Mouse (Mus musculus) midbrain, embryonic 10.5 days (tissue): ENCODE results near the gene Brd1. TPM values are rescaled to one million over a fixed set of nuclear protein-coding genes. Genes with fewer than 3 reads are reported as not detected.

Experiments
- DNase-seq: peaks from one replicate; pipeline ENCODE4 v3.0.0-alpha.2; 2017; ENCODE audit warnings: low spot score
- H3K27ac ChIP-seq: fragments of 300-500 bp; sonication (generic); replicated peaks from 2 replicates; pipeline ENCODE4 v1.5.1; 2016; ENCODE audit warnings: mild to moderate bottlenecking
- H3K27me3 ChIP-seq: fragments of 300-500 bp; sonication (generic); 2 replicates; pipeline ENCODE4 v1.6.1; 2016; ENCODE audit warnings: low read depth, mild to moderate bottlenecking; ENCODE audit not compliant: poor library complexity, severe bottlenecking
- H3K36me3 ChIP-seq: fragments of 300-500 bp; sonication (generic); 2 replicates; pipeline ENCODE4 v1.6.1; 2016; ENCODE audit warnings: mild to moderate bottlenecking, moderate library complexity
- H3K4me1 ChIP-seq: fragments of 300-500 bp; sonication (generic); 2 replicates; pipeline ENCODE4 v1.6.1; 2016
- H3K4me3 ChIP-seq: fragments of 300-500 bp; sonication (generic); 2 replicates; pipeline ENCODE4 v1.5.1; 2016; ENCODE audit warnings: mild to moderate bottlenecking, moderate library complexity
- H3K9me3 ChIP-seq: fragments of 300-500 bp; sonication (generic); replicated peaks from 2 replicates; pipeline ENCODE4 v1.6.1; 2016; ENCODE audit warnings: mild to moderate bottlenecking
- WGBS: fragments of 180-500 bp; shearing (Covaris S2); methylation state at CpG from one replicate; pipeline ENCODE4 v1.1.7; 2016; 5-methylcytosine and 5-hydroxymethylcytosine counted together
- polyA plus RNA-seq: library from polyadenylated mRNA; unstranded; fragments of >200 nt; fragmentation: Nextera tagmentation; extraction: Ambion mirVana; gene quantifications from 2 replicates; pipeline ENCODE4 v1.2.1, GENCODE M21; 2016

Gene Brd1
- polyA plus RNA-seq, 1 experiment from 2014 or later: 19.6 TPM

GRCm38 (mm10) chr15:88699508-88699907, 34.5 kb downstream of the Brd1 start:
- H3K36me3 ChIP-seq: peaks cover 100% of the 10 kb centered on the region
- H3K4me3 ChIP-seq: no peak overlapping the region
- DNase-seq: no peak
- H3K27me3 ChIP-seq: no peaks in the 10 kb centered on the region
- no peaks in the 10 kb centered on the region for H3K9me3 ChIP-seq
- WGBS: 92% methylated on average over 5 of the region's 5 CpGs
- H3K27ac ChIP-seq: no peak overlapping the region
- H3K4me1 ChIP-seq: no peaks in the 10 kb centered on the region

- H3K9me3 ChIP-seq: no peaks in the 10 kb centered on the region
- no peaks in the 10 kb centered on the region for H3K4me1 ChIP-seq
- DNase-seq: no peak
- H3K27ac ChIP-seq: no peak overlapping the region
- WGBS: 95% methylated on average over 5 of the region's 5 CpGs
- H3K4me3 ChIP-seq: no peak overlapping the region
- no peaks in the 10 kb centered on the region for H3K27me3 ChIP-seq
- H3K36me3 ChIP-seq: peaks cover 100% of the 10 kb centered on the region
These were observed 36.4 kb downstream of the Brd1 start for GRCm38 (mm10) chr15:88697586-88697985.

GRCm38 (mm10) chr15:88696055-88696454, 38.0 kb downstream of the Brd1 start:
- DNase-seq: no peak
- 95% methylated on average over 7 of the region's 7 CpGs for WGBS
- H3K9me3 ChIP-seq: no peaks in the 10 kb centered on the region
- no peaks in the 10 kb centered on the region for H3K4me1 ChIP-seq
- no peak overlapping the region for H3K27ac ChIP-seq
- H3K4me3 ChIP-seq: no peak overlapping the region
- H3K36me3 ChIP-seq: peaks cover 100% of the 10 kb centered on the region
- no peaks in the 10 kb centered on the region for H3K27me3 ChIP-seq

GRCm38 (mm10) chr15:88694033-88694432, 40.0 kb downstream of the Brd1 start:
- 89% methylated on average over 5 of the region's 5 CpGs for WGBS
- H3K36me3 ChIP-seq: peaks cover 100% of the 10 kb centered on the region

GRCm38 (mm10) chr15:88692720-88693119, 41.3 kb downstream of the Brd1 start:
- Histone ChIP-seq H3K9me3 (no peaks in the 10 kb centered on the region), H3K4me3 (no peak overlapping the region), H3K4me1 (no peaks in the 10 kb centered on the region), H3K27me3 (no peaks in the 10 kb centered on the region), H3K36me3 (peaks cover 100% of the 10 kb centered on the region), H3K27ac (no peak overlapping the region)
- WGBS: 90% methylated on average over 9 of the region's 9 CpGs
- no peak for DNase-seq

More at GRCm38 (mm10) chr15:88694033-88694432, 40.0 kb downstream of the Brd1 start:
- Histone ChIP-seq H3K27ac (no peak overlapping the region), H3K27me3 (no peaks in the 10 kb centered on the region), H3K4me3 (no peak overlapping the region), H3K9me3 (no peaks in the 10 kb centered on the region), H3K4me1 (no peaks in the 10 kb centered on the region)
- no peak for DNase-seq

GRCm38 (mm10) chr15:88691129-88691528, 42.9 kb downstream of the Brd1 start:
- Histone ChIP-seq H3K4me1 (no peaks in the 10 kb centered on the region), H3K4me3 (no peak overlapping the region), H3K36me3 (peaks cover 100% of the 10 kb centered on the region), H3K27me3 (no peaks in the 10 kb centered on the region), H3K9me3 (no peaks in the 10 kb centered on the region), H3K27ac (no peak overlapping the region)
- DNase-seq: no peak
- WGBS: 94% methylated on average over 12 of the region's 12 CpGs

GRCm38 (mm10) chr15:88688120-88688519, 45.9 kb downstream of the Brd1 start:
- DNase-seq: no peak
- no peaks in the 10 kb centered on the region for H3K9me3 ChIP-seq
- no peaks in the 10 kb centered on the region for H3K4me1 ChIP-seq
- H3K27me3 ChIP-seq: no peaks in the 10 kb centered on the region
- H3K4me3 ChIP-seq: no peak overlapping the region
- H3K27ac ChIP-seq: no peak overlapping the region
- WGBS: 95% methylated on average over 10 of the region's 10 CpGs
- H3K36me3 ChIP-seq: peaks cover 97% of the 10 kb centered on the region

- no peaks in the 10 kb centered on the region for H3K9me3 ChIP-seq
- H3K27me3 ChIP-seq: no peaks in the 10 kb centered on the region
- WGBS: 90% methylated on average over 5 of the region's 5 CpGs
- H3K27ac ChIP-seq: no peak overlapping the region
- H3K4me3 ChIP-seq: no peak overlapping the region
- no peaks in the 10 kb centered on the region for H3K4me1 ChIP-seq
- DNase-seq: no peak
- peaks cover 88% of the 10 kb centered on the region for H3K36me3 ChIP-seq
These were observed 47.3 kb downstream of the Brd1 start for GRCm38 (mm10) chr15:88686725-88687124.

- 94% methylated on average over 6 of the region's 6 CpGs for WGBS
- H3K4me1 ChIP-seq: no peaks in the 10 kb centered on the region
- H3K9me3 ChIP-seq: no peaks in the 10 kb centered on the region
- DNase-seq: no peak
- H3K27ac ChIP-seq: no peak overlapping the region
- no peak overlapping the region for H3K4me3 ChIP-seq
- H3K36me3 ChIP-seq: peaks cover 61% of the 10 kb centered on the region
- no peaks in the 10 kb centered on the region for H3K27me3 ChIP-seq
These were observed 50.0 kb downstream of the Brd1 start for GRCm38 (mm10) chr15:88684039-88684438.

- H3K27ac ChIP-seq: no peak overlapping the region
- no peaks in the 10 kb centered on the region for H3K4me1 ChIP-seq
- H3K9me3 ChIP-seq: no peaks in the 10 kb centered on the region
- H3K36me3 ChIP-seq: peaks cover 30% of the 10 kb centered on the region
- 81% methylated on average over 5 of the region's 5 CpGs for WGBS
- H3K27me3 ChIP-seq: no peaks in the 10 kb centered on the region
- DNase-seq: no peak
- H3K4me3 ChIP-seq: no peak overlapping the region
These were observed 53.1 kb downstream of the Brd1 start for GRCm38 (mm10) chr15:88680931-88681330.

GRCm38 (mm10) chr15:88677568-88677967, 56.5 kb downstream of the Brd1 start:
- no peaks in the 10 kb centered on the region for H3K4me1 ChIP-seq
- DNase-seq: no peak
- H3K36me3 ChIP-seq: no peaks in the 10 kb centered on the region
- H3K27me3 ChIP-seq: no peaks in the 10 kb centered on the region
- H3K9me3 ChIP-seq: no peaks in the 10 kb centered on the region
- H3K27ac ChIP-seq: no peak overlapping the region
- 90% methylated on average over 5 of the region's 5 CpGs for WGBS
- H3K4me3 ChIP-seq: no peak overlapping the region

GRCm38 (mm10) chr15:88675998-88676397, 58.0 kb downstream of the Brd1 start:
- Histone ChIP-seq H3K9me3 (no peaks in the 10 kb centered on the region), H3K4me3 (no peak overlapping the region), H3K36me3 (no peaks in the 10 kb centered on the region), H3K4me1 (no peaks in the 10 kb centered on the region), H3K27me3 (no peaks in the 10 kb centered on the region), H3K27ac (no peak overlapping the region)
- no peak for DNase-seq
- WGBS: 83% methylated on average over 5 of the region's 5 CpGs

GRCm38 (mm10) chr15:88668693-88669092, 65.3 kb downstream of the Brd1 start:
- Histone ChIP-seq H3K36me3 (no peaks in the 10 kb centered on the region), H3K27me3 (0 out of 2 replicates have a peak, but pooled peaks cover under 1% of the 10 kb centered on the region), H3K4me1 (no peaks in the 10 kb centered on the region), H3K4me3 (no peak overlapping the region), H3K9me3 (no peaks in the 10 kb centered on the region), H3K27ac (no peak overlapping the region)
- WGBS: 90% methylated on average over 2 of the region's 2 CpGs
- no peak for DNase-seq

GRCm38 (mm10) chr15:88667653-88668052, 66.4 kb downstream of the Brd1 start:
- no peak for DNase-seq
- 83% methylated on average over 3 of the region's 3 CpGs for WGBS
- Histone ChIP-seq H3K27me3 (peaks cover 11% of the 10 kb centered on the region), H3K27ac (no peak overlapping the region), H3K36me3 (no peaks in the 10 kb centered on the region), H3K4me1 (peaks cover 5% of the 10 kb centered on the region), H3K4me3 (no peak overlapping the region), H3K9me3 (no peaks in the 10 kb centered on the region)
